Comparison of ENCODE assay signal across 11 mouse cellular contexts in the genomic region with DNA sequence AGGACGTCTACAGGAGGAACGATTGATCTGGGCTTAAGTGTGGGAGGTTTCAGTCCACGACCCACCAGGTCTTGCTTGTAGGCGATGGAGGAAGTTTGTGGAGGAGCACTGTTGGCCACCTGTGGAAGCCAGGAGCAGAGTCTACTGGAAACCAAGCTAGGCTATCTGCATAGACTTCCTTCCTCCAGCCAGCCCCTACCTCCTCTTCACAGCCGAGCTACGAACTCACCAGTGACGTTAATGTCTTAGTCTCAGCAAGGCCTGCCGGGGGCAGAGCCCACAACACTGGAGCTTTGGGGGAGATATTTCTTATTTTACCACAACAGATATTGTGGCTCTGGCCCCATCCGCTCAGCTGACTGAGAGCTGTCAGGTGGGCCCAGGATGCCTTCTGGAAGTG.
A peak's percentile ranks its signal among the peaks of the same experiment; 100 is the strongest.
DNase-seq lines count a peak whose midpoint lies in the region; ATAC-seq and TF ChIP-seq lines count a peak whose summit lies in the region.
"Had no signal": no experiment of that assay in that cellular context is flagged by ENCODE, and none has a peak within 500 bp of the region (broad histone marks: within the 10 kb centered on the region; RNA-seq: fewer than 3 reads in every experiment).

No protein-coding gene starts in this region.

- TF ChIP-seq POLR2A in thymus, adult 2 months (IDR thresholded peaks at IDR 0.05; ENCODE audit: control insufficient read depth, extremely low read depth, insufficient read depth, low read length, poor library complexity), result no peak

- H3K36me3 ChIP-seq in forebrain, embryonic 10.5 days (replicated peaks), result peaks cover 5% of the 10 kb centered on the region
- H3K36me3 ChIP-seq in forebrain, embryonic 16.5 days (ENCODE audit: control insufficient read depth, insufficient read depth), result no peaks in the 10 kb centered on the region
- H3K36me3 ChIP-seq in thymus, adult 2 months (ENCODE audit: control insufficient read depth, insufficient read depth, low read length), result no peaks in the 10 kb centered on the region
- H3K36me3 ChIP-seq in limb, embryonic 10.5 days, result peaks cover 13% of the 10 kb centered on the region

- no peak for TF ChIP-seq CTCF in thymus, adult 2 months (IDR thresholded peaks at IDR 0.05; ENCODE audit: borderline replicate concordance, control insufficient read depth, extremely low read depth, insufficient read depth, low read length, poor library complexity)

- H3K4me1 ChIP-seq in forebrain, embryonic 10.5 days, result peaks cover 30% of the 10 kb centered on the region
- peaks cover 6% of the 10 kb centered on the region; the same call in 1 of the 2 replicates for H3K4me1 ChIP-seq in forebrain, embryonic 16.5 days (replicated peaks; ENCODE audit: control insufficient read depth, insufficient read depth, low read length)
- peaks cover 16% of the 10 kb centered on the region for H3K4me1 ChIP-seq in thymus, adult 2 months (replicated peaks; ENCODE audit: control insufficient read depth, insufficient read depth, low read length)
- peaks cover 50% of the 10 kb centered on the region for H3K4me1 ChIP-seq in limb, embryonic 10.5 days

- H3K9ac ChIP-seq in forebrain, embryonic 16.5 days (replicated peaks; ENCODE audit: low read depth, low read length), result no peak overlapping the region
- H3K9ac ChIP-seq: lung, embryonic 14.5 days had no signal

- no peak overlapping the region for H3K4me2 ChIP-seq in forebrain, embryonic 16.5 days (ENCODE audit: low read length)
- H3K4me2 ChIP-seq: lung, embryonic 14.5 days had no signal

- H3K4me3 ChIP-seq in forebrain, embryonic 10.5 days, result no peak overlapping the region
- no peak overlapping the region for H3K4me3 ChIP-seq in forebrain, embryonic 16.5 days (replicated peaks; ENCODE audit: low read length)
- H3K4me3 ChIP-seq in thymus, adult 2 months (ENCODE audit: control insufficient read depth, insufficient read depth, low read length), result no peak overlapping the region
- H3K4me3 ChIP-seq in limb, embryonic 10.5 days, result no peak overlapping the region

- WGBS in forebrain, embryonic 10.5 days, result 88% methylated on average over 9 of the region's 9 CpGs
- WGBS in forebrain, embryonic 16.5 days, result 87% methylated on average over 9 of the region's 9 CpGs
- 11% methylated on average over 9 of the region's 9 CpGs for WGBS in thymus, adult 2 months
- 77% methylated on average over 9 of the region's 9 CpGs for WGBS in limb, embryonic 10.5 days

- H3K9me3 ChIP-seq in forebrain, embryonic 10.5 days, result no peaks in the 10 kb centered on the region
- no peaks in the 10 kb centered on the region for H3K9me3 ChIP-seq in forebrain, embryonic 16.5 days (ENCODE audit: control insufficient read depth, low read length)
- no peaks in the 10 kb centered on the region for H3K9me3 ChIP-seq in limb, embryonic 10.5 days (replicated peaks)

- no peak for ATAC-seq in forebrain, embryonic 16.5 days
- ATAC-seq in monocyte, adult 5-6 weeks (replicated peaks; ENCODE audit: insufficient number of reproducible peaks, low FRiP score, low TSS enrichment, poor library complexity, severe bottlenecking), result peak; percentile 45; the same call in 1 of the 2 replicates

- DNase-seq in forebrain, embryonic 10.5 days (ENCODE audit: extremely low spot score, low spot score), result no peak
- DNase-seq in thymus, adult 2 months, result peak; percentile 8
- DNase-seq in thymus, postnatal 4 days, result no peak
- DNase-seq in limb, embryonic 10.5 days (ENCODE audit: low spot score), result no peak
- DNase-seq in right cerebral cortex, postnatal 36 days (ENCODE audit: low spot score in 2 of 2), result no peak
- DNase-seq in kidney, postnatal 25 days, result no peak
- DNase-seq: cerebellum, postnatal 10 days; layer of hippocampus, adult 9-11 months; lung, embryonic 14.5 days had no signal

- H3K27me3 ChIP-seq in forebrain, embryonic 10.5 days (ENCODE audit: poor library complexity, severe bottlenecking), result no peaks in the 10 kb centered on the region
- no peaks in the 10 kb centered on the region for H3K27me3 ChIP-seq in forebrain, embryonic 16.5 days (replicated peaks; ENCODE audit: control insufficient read depth, insufficient read depth, low read length)
- H3K27me3 ChIP-seq in thymus, adult 2 months (ENCODE audit: control insufficient read depth, insufficient read depth, low read length), result no peaks in the 10 kb centered on the region
- no peaks in the 10 kb centered on the region for H3K27me3 ChIP-seq in limb, embryonic 10.5 days (ENCODE audit: low read depth, poor library complexity, severe bottlenecking)

- H3K27ac ChIP-seq in forebrain, embryonic 10.5 days, result 0 out of 2 replicates have a peak overlapping the region, but pooled peaks have one; percentile 51
- no peak overlapping the region for H3K27ac ChIP-seq in forebrain, embryonic 16.5 days (ENCODE audit: low read length)
- H3K27ac ChIP-seq in thymus, adult 2 months (ENCODE audit: control insufficient read depth, insufficient read depth, low read length), result peak overlapping the region; percentile 37; the same call in 1 of the 2 replicates
- H3K27ac ChIP-seq in limb, embryonic 10.5 days, result peak overlapping the region; percentile 70; the same call in 1 of the 2 replicates
